Mouse (Mus musculus) heart, adult 2 months (tissue): ENCODE measurements around the gene Rnf43.

Experiments
- CTCF ChIP-seq: fragments of 200-600 bp; IDR thresholded peaks from 2 replicates; pipeline ENCODE4 v1.8.1; 2022; ENCODE audit warnings: antibody characterized with exemption, mild to moderate bottlenecking, moderate library complexity
- EP300 ChIP-seq: fragments of 200-500 bp; IDR thresholded peaks from 2 replicates; pipeline ENCODE4 v1.6.1; 2011; ENCODE audit warnings: low read depth, low read length, control low read depth; ENCODE audit not compliant: insufficient read depth

DNA sequence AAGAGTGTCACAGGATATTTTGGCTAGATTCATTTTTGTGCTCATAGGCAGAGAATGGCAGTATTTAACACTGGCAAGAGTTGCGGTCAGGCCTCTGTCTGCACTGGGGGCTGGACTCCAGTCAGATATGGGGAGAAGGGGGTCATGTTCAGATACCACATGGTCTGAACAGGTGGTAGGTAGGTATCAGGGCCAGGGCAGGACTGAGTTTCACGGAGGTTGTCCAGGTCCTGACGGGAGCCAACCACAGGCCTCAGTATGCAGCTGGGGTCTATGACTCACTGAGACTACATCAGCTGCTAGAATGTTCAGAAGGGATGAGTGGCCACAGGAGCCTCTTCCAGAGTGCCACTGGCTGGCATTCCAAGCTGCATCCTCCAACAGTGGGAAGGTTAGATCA is 109.8 kb downstream of the Rnf43 start:
- no peak for TF ChIP-seq CTCF
- TF ChIP-seq EP300: no peak
